Mouse (Mus musculus) stomach, embryonic 15.5 days (tissue): ENCODE results near the gene Ccdc43. TPM values are rescaled to one million over a fixed set of nuclear protein-coding genes. Genes with fewer than 3 reads are reported as not detected.

Experiments used
- ATAC-seq: fragments of 200-750 bp; cut with Nextera tagmentation; 2 replicates; pipeline ENCODE4 v1.8.0; 2017; ENCODE audit warnings: low read depth, moderate number of reproducible peaks, moderate TSS enrichment; ENCODE audit not compliant: insufficient read depth, low FRiP score
- H3K27ac ChIP-seq: fragments of 300-500 bp; sonication (generic); 2 replicates; pipeline ENCODE4 v1.5.1; 2015; ENCODE audit warnings: mild to moderate bottlenecking, inconsistent platforms
- H3K27me3 ChIP-seq: fragments of 300-500 bp; sonication (generic); replicated peaks from 2 replicates; pipeline ENCODE4 v1.6.1; 2015; ENCODE audit warnings: inconsistent platforms
- H3K36me3 ChIP-seq: fragments of 300-500 bp; sonication (generic); 2 replicates; pipeline ENCODE4 v1.6.1; 2015; ENCODE audit warnings: inconsistent platforms
- H3K4me1 ChIP-seq: fragments of 300-500 bp; sonication (generic); 2 replicates; pipeline ENCODE4 v1.6.1; 2015; ENCODE audit warnings: inconsistent platforms
- H3K4me2 ChIP-seq: fragments of 300-500 bp; sonication (generic); 2 replicates; pipeline ENCODE4 v1.6.1; 2015; ENCODE audit warnings: mild to moderate bottlenecking, inconsistent platforms
- H3K4me3 ChIP-seq: fragments of 300-500 bp; sonication (generic); replicated peaks from 2 replicates; pipeline ENCODE4 v1.5.1; 2015; ENCODE audit warnings: inconsistent platforms
- H3K9ac ChIP-seq: fragments of 300-500 bp; sonication (generic); 2 replicates; pipeline ENCODE4 v1.6.1; 2015; ENCODE audit warnings: inconsistent platforms
- H3K9me3 ChIP-seq: fragments of 300-500 bp; sonication (generic); 2 replicates; pipeline ENCODE4 v1.6.1; 2016; ENCODE audit warnings: inconsistent platforms
- WGBS: fragments of 180-500 bp; shearing (Covaris S2); methylation state at CpG from one replicate; pipeline ENCODE4 v1.1.7; 2015; 5-methylcytosine and 5-hydroxymethylcytosine counted together
- polyA plus RNA-seq: library from polyadenylated mRNA; unstranded; fragments of >200 nt; fragmentation: Nextera tagmentation; extraction: Ambion mirVana; gene quantifications from 2 replicates; pipeline ENCODE4 v1.2.1, GENCODE M21; 2015

The Ccdc43 gene
- polyA plus RNA-seq, 1 experiment from 2014 or later = 38.3 TPM

DNA sequence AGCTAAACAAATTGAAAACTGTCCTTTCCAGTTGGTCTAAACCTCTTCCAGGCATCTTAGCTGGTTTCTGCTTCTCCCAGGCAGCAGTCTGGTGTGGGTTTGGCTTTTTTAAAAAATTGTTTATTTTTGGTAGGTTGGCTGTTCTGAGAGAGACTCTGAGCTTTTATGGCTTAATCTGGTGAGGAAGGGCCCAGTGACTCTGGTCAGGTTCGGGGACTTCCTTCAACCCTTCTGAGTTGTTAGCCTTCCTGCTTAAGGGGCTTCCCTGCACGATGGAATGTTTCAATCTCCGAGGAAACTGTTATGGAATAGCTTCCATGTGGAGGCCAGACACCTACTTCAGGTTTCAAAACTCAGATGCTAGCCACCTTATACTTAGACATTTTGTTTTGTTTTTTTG is 34.2 kb downstream of the Ccdc43 start, which contains the start of gene Meioc:
Gene Meioc (plus strand): TSS at position 301 of the 400 bp plus-strand sequence.
- H3K9ac ChIP-seq = no peak within 1 kb of the TSS
- no peak within 1 kb of the TSS for H3K4me3 ChIP-seq
- 66% methylated on average over 3 of the region's 3 CpGs for WGBS
- H3K27me3 ChIP-seq = peaks cover 14% of the 10 kb centered on the region
- no peaks in the 10 kb centered on the region for H3K36me3 ChIP-seq
- no peaks in the 10 kb centered on the region for H3K9me3 ChIP-seq
- no peak within 1 kb of the TSS for H3K27ac ChIP-seq
- no peak for ATAC-seq
- 0 out of 2 replicates have a peak, but pooled peaks cover 5% of the 10 kb centered on the region for H3K4me1 ChIP-seq
- no peak within 1 kb of the TSS for H3K4me2 ChIP-seq

DNA sequence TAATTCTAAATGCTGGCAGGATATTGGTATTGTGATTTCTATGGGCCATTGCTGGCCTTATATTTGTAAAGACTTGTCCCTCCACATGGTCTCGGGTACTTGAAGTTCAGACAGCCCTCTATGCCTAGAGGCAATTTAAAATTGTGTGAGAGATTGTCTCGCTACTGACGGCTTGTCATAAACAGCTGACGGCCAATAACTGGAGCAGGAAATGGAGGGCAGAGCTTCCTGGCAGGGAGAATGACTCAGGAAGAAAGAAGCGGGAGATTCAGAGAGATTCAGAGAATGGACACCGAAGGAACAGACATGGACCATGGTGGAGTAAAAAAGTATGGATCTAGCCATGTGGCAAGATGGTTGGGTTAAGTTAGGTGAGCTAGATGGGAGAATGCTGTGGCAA is 40.7 kb downstream of the Ccdc43 start:
- Histone ChIP-seq H3K4me3 (no peak overlapping the region), H3K4me1 (peaks cover 7% of the 10 kb centered on the region; the same call in 1 of the 2 replicates), H3K27me3 (no peaks in the 10 kb centered on the region), H3K9me3 (no peaks in the 10 kb centered on the region), H3K9ac (no peak overlapping the region), H3K36me3 (no peaks in the 10 kb centered on the region), H3K27ac (no peak overlapping the region), H3K4me2 (no peak overlapping the region)
- WGBS = 57% methylated on average over 6 of the region's 6 CpGs
- ATAC-seq = no peak

DNA sequence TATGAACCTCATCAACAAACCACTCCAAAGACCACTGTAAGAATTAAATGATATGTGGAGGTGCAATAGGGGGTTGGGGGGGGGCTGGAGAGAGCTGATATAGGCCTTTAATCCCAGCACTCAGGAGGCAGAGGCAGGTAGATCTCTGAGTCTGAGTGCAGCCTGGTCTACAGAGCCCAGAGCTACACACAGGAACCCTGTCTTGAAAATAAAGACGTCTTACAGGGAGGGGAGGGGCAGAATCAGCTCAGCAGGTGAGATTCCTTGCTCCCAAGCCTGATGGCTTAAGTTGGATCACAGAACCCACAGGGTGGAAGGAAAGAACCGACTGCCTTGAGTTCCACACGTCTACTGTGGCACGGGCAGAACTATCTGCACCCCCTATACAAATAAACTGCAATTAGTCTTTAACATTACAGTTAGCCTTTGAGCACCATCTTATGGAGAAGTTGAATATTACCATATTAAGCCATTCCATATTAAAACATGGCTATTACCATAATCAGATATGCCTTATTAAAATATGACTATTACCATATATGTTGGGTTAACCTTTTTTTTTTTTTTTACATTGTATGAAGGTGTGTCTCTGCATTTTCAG is 41.2 kb downstream of the Ccdc43 start:
- H3K27ac ChIP-seq = no peak overlapping the region
- WGBS = 11% methylated on average over 4 of the region's 4 CpGs
- H3K27me3 ChIP-seq = no peaks in the 10 kb centered on the region
- H3K9me3 ChIP-seq = no peaks in the 10 kb centered on the region
- no peaks in the 10 kb centered on the region for H3K36me3 ChIP-seq
- H3K9ac ChIP-seq = no peak overlapping the region
- H3K4me1 ChIP-seq = peaks cover 7% of the 10 kb centered on the region; the same call in 1 of the 2 replicates
- H3K4me3 ChIP-seq = no peak overlapping the region
- H3K4me2 ChIP-seq = no peak overlapping the region; the same call in 1 of the 2 replicates
- ATAC-seq = no peak; the same call in 1 of the 2 replicates

DNA sequence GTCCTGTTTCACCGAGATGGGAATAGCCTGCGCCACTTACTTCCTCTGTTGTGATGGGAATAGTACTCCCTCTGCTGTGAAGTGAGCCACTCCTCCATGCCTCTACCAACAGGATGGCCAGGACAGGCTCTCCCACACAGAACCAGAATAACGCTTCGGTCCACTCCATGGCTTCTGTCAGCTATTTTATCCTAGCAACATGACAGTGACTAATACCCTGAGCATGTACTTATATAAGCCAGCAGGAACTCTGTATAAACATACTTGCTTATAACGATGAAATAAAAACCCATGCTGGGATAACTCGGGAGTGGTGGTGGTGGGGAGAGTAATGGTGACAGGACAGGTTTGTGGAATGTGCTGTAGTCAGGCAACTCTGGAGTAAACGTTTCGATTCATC is 41.7 kb downstream of the Ccdc43 start:
- H3K27me3 ChIP-seq = no peaks in the 10 kb centered on the region
- H3K4me3 ChIP-seq = no peak overlapping the region
- H3K9me3 ChIP-seq = no peaks in the 10 kb centered on the region
- no peak overlapping the region for H3K27ac ChIP-seq
- no peaks in the 10 kb centered on the region for H3K36me3 ChIP-seq
- peaks cover 7% of the 10 kb centered on the region; the same call in 1 of the 2 replicates for H3K4me1 ChIP-seq
- WGBS = 38% methylated on average over 8 of the region's 8 CpGs
- no peak for ATAC-seq
- H3K9ac ChIP-seq = no peak overlapping the region
- peak overlapping the region; percentile 6; the same call in 1 of the 2 replicates for H3K4me2 ChIP-seq

DNA sequence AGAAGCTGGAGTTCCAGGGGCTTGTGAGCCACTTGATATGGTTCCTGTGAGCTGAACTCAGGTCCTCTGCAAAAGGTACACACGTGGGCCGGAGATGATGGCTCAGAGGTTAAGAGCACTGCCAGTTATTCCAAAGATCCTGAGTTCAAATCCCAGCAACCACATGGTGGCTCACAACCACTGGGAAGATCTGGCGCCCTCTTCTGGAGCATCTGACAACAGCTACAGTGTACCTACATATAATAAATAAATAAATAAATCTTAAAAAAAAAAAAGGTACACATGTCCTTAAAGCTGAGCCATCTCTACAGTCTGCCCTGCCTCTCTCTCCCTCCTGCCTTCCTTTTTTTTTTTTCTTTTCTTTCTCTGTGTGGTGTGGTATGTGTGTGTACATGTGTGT is 44.7 kb downstream of the Ccdc43 start:
- no peak overlapping the region for H3K27ac ChIP-seq
- H3K9me3 ChIP-seq = no peaks in the 10 kb centered on the region
- H3K4me3 ChIP-seq = no peak overlapping the region
- WGBS = 72% methylated on average over 3 of the region's 3 CpGs
- no peaks in the 10 kb centered on the region for H3K27me3 ChIP-seq
- H3K4me1 ChIP-seq = peaks cover 7% of the 10 kb centered on the region; the same call in 1 of the 2 replicates
- H3K36me3 ChIP-seq = no peaks in the 10 kb centered on the region
- H3K9ac ChIP-seq = no peak overlapping the region
- H3K4me2 ChIP-seq = no peak overlapping the region
- ATAC-seq = no peak

DNA sequence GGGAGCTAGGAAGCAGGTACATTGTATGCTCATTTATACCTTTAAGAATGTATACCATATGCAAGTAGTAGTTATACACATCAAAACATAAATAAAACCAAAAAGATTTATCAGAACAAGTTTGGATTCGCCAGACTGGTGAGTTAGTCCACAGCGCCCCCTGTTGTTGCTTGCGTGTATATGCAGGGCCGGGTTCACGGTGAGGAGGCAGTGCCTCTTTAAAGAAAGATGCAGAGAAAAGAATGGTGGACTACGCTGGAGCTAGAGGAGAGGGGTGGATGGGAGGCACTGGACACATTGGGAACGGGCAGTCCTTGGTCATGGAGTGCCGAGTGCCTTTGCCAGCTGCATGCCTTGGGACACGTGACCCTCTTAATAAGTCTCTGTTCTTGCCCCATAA is 46.2 kb downstream of the Ccdc43 start:
- H3K27ac ChIP-seq = no peak overlapping the region
- no peaks in the 10 kb centered on the region for H3K9me3 ChIP-seq
- H3K4me1 ChIP-seq = peaks cover 6% of the 10 kb centered on the region; the same call in 1 of the 2 replicates
- no peak for ATAC-seq
- no peaks in the 10 kb centered on the region for H3K36me3 ChIP-seq
- WGBS = 5% methylated on average over 9 of the region's 9 CpGs
- no peaks in the 10 kb centered on the region for H3K27me3 ChIP-seq
- H3K9ac ChIP-seq = no peak overlapping the region
- no peak overlapping the region for H3K4me3 ChIP-seq
- no peak overlapping the region for H3K4me2 ChIP-seq

DNA sequence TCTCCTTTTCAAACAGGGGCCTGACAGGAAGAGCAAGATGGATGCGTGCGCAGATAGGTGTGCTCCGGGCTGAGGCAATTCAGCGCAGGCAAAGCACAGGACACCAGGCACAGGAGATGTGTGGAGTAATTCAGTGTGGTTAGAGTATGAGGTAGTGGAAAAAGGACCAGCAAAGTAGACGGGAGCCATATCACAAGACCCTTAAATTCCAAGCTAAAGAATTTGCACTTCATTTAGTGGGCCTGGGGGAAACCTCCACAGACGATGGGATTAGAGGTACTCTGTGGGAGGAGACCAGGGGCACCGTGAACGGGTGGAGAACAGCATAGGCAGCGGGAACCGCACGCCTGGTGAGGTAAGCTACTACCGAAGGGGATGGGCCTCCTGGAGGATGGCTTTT is 49.7 kb downstream of the Ccdc43 start:
- no peaks in the 10 kb centered on the region for H3K9me3 ChIP-seq
- H3K4me1 ChIP-seq = no peaks in the 10 kb centered on the region
- H3K4me3 ChIP-seq = no peak overlapping the region
- no peak overlapping the region for H3K27ac ChIP-seq
- no peak overlapping the region for H3K9ac ChIP-seq
- WGBS = 76% methylated on average over 12 of the region's 12 CpGs
- ATAC-seq = no peak
- H3K36me3 ChIP-seq = no peaks in the 10 kb centered on the region
- no peak overlapping the region for H3K4me2 ChIP-seq
- no peaks in the 10 kb centered on the region for H3K27me3 ChIP-seq

DNA sequence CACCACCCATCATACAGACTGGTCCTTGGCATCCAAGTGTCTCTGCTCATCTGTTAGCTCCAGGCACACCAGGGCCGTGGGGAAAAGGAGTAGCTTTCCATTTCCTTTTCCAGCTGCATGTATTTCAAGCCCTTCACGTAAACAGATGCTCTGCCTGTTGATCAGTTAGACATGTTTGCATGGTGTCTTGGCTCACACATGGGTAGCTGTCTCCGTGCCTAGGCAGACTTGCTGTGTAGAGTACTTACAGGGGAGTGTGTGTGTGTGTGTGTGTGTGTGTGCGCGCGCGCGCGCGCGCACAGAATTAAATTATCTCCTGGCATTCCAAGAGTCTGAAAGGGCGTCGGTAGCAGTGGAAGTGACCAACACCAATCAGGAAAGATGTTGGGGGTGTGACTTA is 51.4 kb downstream of the Ccdc43 start:
- no peak for ATAC-seq
- Histone ChIP-seq H3K4me1 (no peaks in the 10 kb centered on the region), H3K4me2 (no peak overlapping the region), H3K4me3 (no peak overlapping the region), H3K27ac (peak overlapping the region; percentile 8; the same call in 1 of the 2 replicates), H3K9me3 (no peaks in the 10 kb centered on the region), H3K36me3 (no peaks in the 10 kb centered on the region), H3K9ac (no peak overlapping the region), H3K27me3 (no peaks in the 10 kb centered on the region)
- 70% methylated on average over 13 of the region's 13 CpGs for WGBS

DNA sequence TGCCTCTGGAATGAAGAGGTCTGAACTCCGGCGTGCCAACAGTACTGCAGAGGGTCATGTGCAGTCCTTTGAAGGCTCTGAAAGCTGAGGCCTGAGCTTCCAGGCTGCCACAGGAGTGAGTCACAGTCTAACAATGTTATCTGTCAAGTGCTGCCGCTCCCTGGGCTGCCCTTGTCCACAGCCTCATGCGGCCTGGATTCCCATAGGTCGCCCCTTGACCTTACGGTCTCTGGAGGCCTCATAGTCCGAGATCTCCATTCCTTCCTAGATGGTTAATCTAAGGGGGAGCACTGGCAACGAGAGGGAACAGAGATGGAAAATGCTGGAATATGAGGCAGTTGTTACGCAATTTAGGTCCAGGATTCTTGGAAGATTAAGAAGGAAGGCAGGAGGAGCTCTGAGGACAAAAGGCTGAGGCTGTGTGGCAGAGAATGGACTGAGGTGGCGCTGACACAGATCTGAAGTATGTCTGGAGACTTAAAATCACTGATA is 53.6 kb downstream of the Ccdc43 start:
- Histone ChIP-seq H3K9me3 (no peaks in the 10 kb centered on the region), H3K9ac (no peak overlapping the region), H3K27ac (peak overlapping the region; percentile 0), H3K4me1 (no peaks in the 10 kb centered on the region), H3K36me3 (no peaks in the 10 kb centered on the region), H3K4me2 (no peak overlapping the region), H3K4me3 (no peak overlapping the region), H3K27me3 (no peaks in the 10 kb centered on the region)
- ATAC-seq = peak; percentile 88
- 39% methylated on average over 10 of the region's 10 CpGs for WGBS

DNA sequence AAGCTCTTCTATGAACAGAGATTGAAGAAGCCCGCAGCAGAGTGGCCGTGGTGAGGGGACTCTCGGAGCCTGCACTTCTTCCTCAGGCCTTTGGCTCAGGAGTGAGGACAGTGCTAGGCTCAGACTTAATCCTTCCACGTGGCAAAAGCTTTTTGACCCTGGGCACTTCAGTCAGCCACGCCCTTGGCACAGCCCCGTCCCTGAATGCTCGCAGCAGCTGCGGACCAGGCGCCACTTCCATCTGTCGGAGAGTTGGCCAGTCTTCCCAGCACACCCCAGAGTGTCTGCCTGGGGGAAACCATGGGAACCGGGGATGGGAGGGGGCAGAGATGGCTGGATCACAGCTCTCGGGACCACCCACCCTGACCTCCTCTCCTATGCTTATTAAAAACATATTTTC is 60.7 kb downstream of the Ccdc43 start:
- Histone ChIP-seq H3K27me3 (no peaks in the 10 kb centered on the region), H3K9ac (no peak overlapping the region)

More for the DNA sequence above, 60.7 kb downstream of the Ccdc43 start:
- Histone ChIP-seq H3K4me3 (no peak overlapping the region), H3K4me1 (peaks cover 10% of the 10 kb centered on the region), H3K4me2 (no peak overlapping the region), H3K27ac (no peak overlapping the region), H3K36me3 (no peaks in the 10 kb centered on the region), H3K9me3 (no peaks in the 10 kb centered on the region)
- ATAC-seq = peak; percentile 35; the same call in 1 of the 2 replicates
- WGBS = 45% methylated on average over 12 of the region's 12 CpGs
